Mouse (Mus musculus) midbrain, embryonic 10.5 days (tissue): ENCODE measurements around the gene Cip2a. TPM values are rescaled to one million over a fixed set of nuclear protein-coding genes. Genes with fewer than 3 reads are reported as not detected.

Experiments used
- DNase-seq: peaks from one replicate; pipeline ENCODE4 v3.0.0-alpha.2; 2017; ENCODE audit warnings: low spot score
- H3K27ac ChIP-seq: fragments of 300-500 bp; sonication (generic); replicated peaks from 2 replicates; pipeline ENCODE4 v1.5.1; 2016; ENCODE audit warnings: mild to moderate bottlenecking
- H3K27me3 ChIP-seq: fragments of 300-500 bp; sonication (generic); 2 replicates; pipeline ENCODE4 v1.6.1; 2016; ENCODE audit warnings: low read depth, mild to moderate bottlenecking; ENCODE audit not compliant: poor library complexity, severe bottlenecking
- H3K36me3 ChIP-seq: fragments of 300-500 bp; sonication (generic); 2 replicates; pipeline ENCODE4 v1.6.1; 2016; ENCODE audit warnings: mild to moderate bottlenecking, moderate library complexity
- H3K4me1 ChIP-seq: fragments of 300-500 bp; sonication (generic); 2 replicates; pipeline ENCODE4 v1.6.1; 2016
- H3K4me3 ChIP-seq: fragments of 300-500 bp; sonication (generic); 2 replicates; pipeline ENCODE4 v1.5.1; 2016; ENCODE audit warnings: mild to moderate bottlenecking, moderate library complexity
- H3K9me3 ChIP-seq: fragments of 300-500 bp; sonication (generic); replicated peaks from 2 replicates; pipeline ENCODE4 v1.6.1; 2016; ENCODE audit warnings: mild to moderate bottlenecking
- WGBS: fragments of 180-500 bp; shearing (Covaris S2); methylation state at CpG from one replicate; pipeline ENCODE4 v1.1.7; 2016; 5-methylcytosine and 5-hydroxymethylcytosine counted together
- polyA plus RNA-seq: library from polyadenylated mRNA; unstranded; fragments of >200 nt; fragmentation: Nextera tagmentation; extraction: Ambion mirVana; gene quantifications from 2 replicates; pipeline ENCODE4 v1.2.1, GENCODE M21; 2016

Gene Cip2a
- polyA plus RNA-seq, 1 experiment from 2014 or later: 47.0 TPM

GRCm38 (mm10) chr16:49037771-49038170 is 43.8 kb downstream of the Cip2a start:
- Histone ChIP-seq H3K27me3 (no peaks in the 10 kb centered on the region), H3K9me3 (no peaks in the 10 kb centered on the region), H3K4me3 (no peak overlapping the region), H3K36me3 (no peaks in the 10 kb centered on the region), H3K27ac (no peak overlapping the region), H3K4me1 (no peaks in the 10 kb centered on the region)
- no peak for DNase-seq
- WGBS: 82% methylated on average over 4 of the region's 4 CpGs

- DNase-seq: no peak
- H3K4me1 ChIP-seq: no peaks in the 10 kb centered on the region
- no peaks in the 10 kb centered on the region for H3K36me3 ChIP-seq
- H3K4me3 ChIP-seq: no peak overlapping the region
- H3K9me3 ChIP-seq: no peaks in the 10 kb centered on the region
- 79% methylated on average over 3 of the region's 3 CpGs for WGBS
- no peak overlapping the region for H3K27ac ChIP-seq
- no peaks in the 10 kb centered on the region for H3K27me3 ChIP-seq
Measured at GRCm38 (mm10) chr16:49040554-49041221, 46.7 kb downstream of the Cip2a start.

GRCm38 (mm10) chr16:49049214-49049613 is 55.2 kb downstream of the Cip2a start:
- Histone ChIP-seq H3K27me3 (no peaks in the 10 kb centered on the region), H3K36me3 (no peaks in the 10 kb centered on the region), H3K4me1 (no peaks in the 10 kb centered on the region), H3K4me3 (no peak overlapping the region), H3K27ac (no peak overlapping the region), H3K9me3 (no peaks in the 10 kb centered on the region)
- no peak for DNase-seq

GRCm38 (mm10) chr16:49057186-49057585 is 63.2 kb downstream of the Cip2a start, which contains the start of gene Myh15:
Gene Myh15 (plus strand): TSS chr16:49057486.
- no peak for DNase-seq
- H3K4me3 ChIP-seq: no peak within 1 kb of the TSS
- H3K4me1 ChIP-seq: no peaks in the 10 kb centered on the region
- whole genome bisulfite sequencing: 83% methylated on average over 1 of the region's 1 CpGs
- H3K36me3 ChIP-seq: no peaks in the 10 kb centered on the region
- no peaks in the 10 kb centered on the region for H3K9me3 ChIP-seq
- H3K27ac ChIP-seq: no peak within 1 kb of the TSS
- H3K27me3 ChIP-seq: no peaks in the 10 kb centered on the region

Other genes starting within 250 kb of the Cip2a start
- not detected in 2 replicates for gene Trat1, start 222.2 kb upstream of the Cip2a start, polyA plus RNA-seq
- gene Retnlb, start 177.3 kb upstream of the Cip2a start, polyA plus RNA-seq: not detected in 2 replicates
- gene Retnla, start 151.6 kb upstream of the Cip2a start, polyA plus RNA-seq: not detected in 2 replicates
- not detected in 2 replicates for gene Retnlg, start 121.6 kb upstream of the Cip2a start, polyA plus RNA-seq
- 31.9 and 38.0 TPM in 2 replicates for gene Dzip3, start within 50 bp of the Cip2a start, polyA plus RNA-seq
- gene Myh15, start 63.3 kb downstream of the Cip2a start, polyA plus RNA-seq: 0.02 TPM in 1 of 2 replicates, not detected in the other